Comparison of ENCODE assay signal across 25 mouse cellular contexts in genomic region chr1:181327636-181328420, GRCm38 (mm10). TPM values are rescaled to one million over a fixed set of nuclear protein-coding genes. Genes with fewer than 3 reads are reported as not detected.
A peak's percentile ranks its signal among the peaks of the same experiment; 100 is the strongest.
DNase-seq lines count a peak whose midpoint lies in the region; ATAC-seq and TF ChIP-seq lines count a peak whose summit lies in the region.
"Had no signal": no experiment of that assay in that cellular context is flagged by ENCODE, and none has a peak within 500 bp of the region (broad histone marks: within the 10 kb centered on the region; RNA-seq: fewer than 3 reads in every experiment).

No protein-coding gene starts in this region.

- no peak for TF ChIP-seq CTCF in liver, postnatal 0 days (IDR thresholded peaks at IDR 0.05; ENCODE audit: low read depth)
- no peak for TF ChIP-seq CTCF in bone marrow, adult 2 months (IDR thresholded peaks at IDR 0.05; ENCODE audit: control insufficient read depth, insufficient read depth, low read length)
- no peak for TF ChIP-seq CTCF in intestine, postnatal 0 days (IDR thresholded peaks at IDR 0.05; ENCODE audit: low read depth)
- TF ChIP-seq CTCF in forebrain, postnatal 0 days (IDR thresholded peaks at IDR 0.05; ENCODE audit: low read depth) = no peak

- H3K4me3 ChIP-seq in liver, embryonic 13.5 days (replicated peaks) = no peak overlapping the region
- H3K4me3 ChIP-seq in liver, postnatal 0 days (ENCODE audit: low read depth, low read length) = no peak overlapping the region
- no peak overlapping the region for H3K4me3 ChIP-seq in bone marrow, adult 2 months (replicated peaks; ENCODE audit: control insufficient read depth, low read depth, low read length)
- no peak overlapping the region for H3K4me3 ChIP-seq in intestine, postnatal 0 days (ENCODE audit: low read depth, low read length)
- H3K4me3 ChIP-seq in forebrain, postnatal 0 days (ENCODE audit: low read depth, low read length) = no peak overlapping the region
- H3K4me3 ChIP-seq: heart, embryonic 12.5 days; hindbrain, embryonic 15.5 days; intestine, embryonic 15.5 days; kidney, embryonic 15.5 days; midbrain, embryonic 10.5 days had no signal

- intact Hi-C loops in left cerebral cortex, postnatal 36 days (cut with DNase I) = no loop called here

- H3K27ac ChIP-seq in liver, embryonic 13.5 days = peak overlapping the region; percentile 1; the same call in 1 of the 2 replicates
- H3K27ac ChIP-seq in liver, postnatal 0 days (ENCODE audit: low read depth) = no peak overlapping the region
- peak overlapping the region; percentile 25; the same call in 1 of the 2 replicates for H3K27ac ChIP-seq in bone marrow, adult 2 months (ENCODE audit: control insufficient read depth, insufficient read depth, low read depth, low read length, poor library complexity)
- no peak overlapping the region for H3K27ac ChIP-seq in intestine, postnatal 0 days (ENCODE audit: low read depth, low read length)
- H3K27ac ChIP-seq in forebrain, postnatal 0 days (ENCODE audit: low read depth, low read length) = no peak overlapping the region
- H3K27ac ChIP-seq: hindbrain, embryonic 15.5 days; intestine, embryonic 15.5 days; kidney, embryonic 15.5 days; midbrain, embryonic 10.5 days had no signal

- no peak for TF ChIP-seq EP300 in liver, postnatal 0 days (IDR thresholded peaks at IDR 0.05; ENCODE audit: low read depth)

- peaks cover 70% of the 10 kb centered on the region for H3K4me1 ChIP-seq in liver, embryonic 13.5 days (replicated peaks)
- H3K4me1 ChIP-seq in liver, postnatal 0 days (ENCODE audit: insufficient read depth) = peaks cover 25% of the 10 kb centered on the region
- H3K4me1 ChIP-seq in bone marrow, adult 2 months (ENCODE audit: control insufficient read depth, insufficient read depth, low read length) = peaks cover 7% of the 10 kb centered on the region
- H3K4me1 ChIP-seq in intestine, postnatal 0 days (replicated peaks; ENCODE audit: control insufficient read depth, insufficient read depth, low read length) = no peaks in the 10 kb centered on the region
- H3K4me1 ChIP-seq in forebrain, postnatal 0 days (ENCODE audit: insufficient read depth) = peaks cover 4% of the 10 kb centered on the region; the same call in 1 of the 2 replicates
- H3K4me1 ChIP-seq: heart, embryonic 12.5 days; hindbrain, embryonic 15.5 days; intestine, embryonic 15.5 days; midbrain, embryonic 10.5 days had no signal

- H3K9me3 ChIP-seq in liver, embryonic 13.5 days (replicated peaks) = 0 out of 2 replicates have a peak, but pooled peaks cover 2% of the 10 kb centered on the region
- H3K9me3 ChIP-seq in liver, postnatal 0 days (ENCODE audit: low read length) = no peaks in the 10 kb centered on the region
- no peaks in the 10 kb centered on the region for H3K9me3 ChIP-seq in intestine, postnatal 0 days (ENCODE audit: control insufficient read depth)
- no peaks in the 10 kb centered on the region for H3K9me3 ChIP-seq in forebrain, postnatal 0 days (ENCODE audit: low read length)
- H3K9me3 ChIP-seq: heart, embryonic 12.5 days; hindbrain, embryonic 15.5 days; intestine, embryonic 15.5 days; kidney, embryonic 15.5 days; midbrain, embryonic 10.5 days had no signal

- no peak for DNase-seq in liver, embryonic 13.5 days
- no peak for DNase-seq in liver, postnatal 0 days
- DNase-seq in fat pad, adult 2 months (ENCODE audit: extremely low read depth, low read depth, low spot score) = peak; percentile 42
- peak; percentile 25 to 36 for DNase-seq in left cerebral cortex, postnatal 36 days (ENCODE audit: low spot score in 2 of 2)
- no peak for DNase-seq in kidney, postnatal 4 days
- no peak for DNase-seq in forebrain, postnatal 0 days
- DNase-seq: adrenal gland, adult 8-10 months; cerebellum, adult 18-20 months; cerebellum, postnatal 25 days; embryo, embryonic 11 days; gastrocnemius, postnatal 25 days; heart, postnatal 36 days; lung, adult 2 months; lung, postnatal 36 days; spleen, adult 18-20 months; thymus, postnatal 36 days had no signal

- WGBS in liver, embryonic 13.5 days (ENCODE audit: insufficient replicate concordance) = 78% methylated on average over 10 of the region's 10 CpGs
- WGBS in liver, postnatal 0 days (ENCODE audit: insufficient replicate concordance) = 80% methylated on average over 10 of the region's 10 CpGs
- WGBS in bone marrow, adult 2 months = 60% methylated on average over 10 of the region's 10 CpGs
- WGBS in intestine, postnatal 0 days = 85% methylated on average over 10 of the region's 10 CpGs
- WGBS in forebrain, postnatal 0 days = 74% methylated on average over 10 of the region's 10 CpGs

- no peaks in the 10 kb centered on the region for H3K27me3 ChIP-seq in liver, embryonic 13.5 days
- H3K27me3 ChIP-seq in liver, postnatal 0 days (ENCODE audit: insufficient read depth, low read length) = no peaks in the 10 kb centered on the region
- no peaks in the 10 kb centered on the region for H3K27me3 ChIP-seq in intestine, postnatal 0 days (replicated peaks; ENCODE audit: control insufficient read depth, insufficient read depth, low read length)
- no peaks in the 10 kb centered on the region for H3K27me3 ChIP-seq in forebrain, postnatal 0 days (ENCODE audit: insufficient read depth, low read length)
- H3K27me3 ChIP-seq: heart, embryonic 12.5 days; hindbrain, embryonic 15.5 days; intestine, embryonic 15.5 days; kidney, embryonic 15.5 days had no signal

- no peak for ATAC-seq in liver, embryonic 13.5 days (ENCODE audit: low read depth)
- no peak for ATAC-seq in liver, postnatal 0 days
- no peak for ATAC-seq in intestine, postnatal 0 days
- no peak for ATAC-seq in forebrain, postnatal 0 days
- ATAC-seq: intestine, embryonic 15.5 days had no signal

- H3K9ac ChIP-seq in liver, embryonic 13.5 days = no peak overlapping the region
- no peak overlapping the region for H3K9ac ChIP-seq in liver, postnatal 0 days (replicated peaks)
- H3K9ac ChIP-seq in intestine, postnatal 0 days (ENCODE audit: low read depth, low read length) = no peak overlapping the region
- H3K9ac ChIP-seq in forebrain, postnatal 0 days = no peak overlapping the region
- H3K9ac ChIP-seq: heart, embryonic 12.5 days; hindbrain, embryonic 15.5 days; intestine, embryonic 15.5 days; kidney, embryonic 15.5 days had no signal

- TF ChIP-seq POLR2A in bone marrow, adult 2 months (IDR thresholded peaks at IDR 0.05; ENCODE audit: borderline replicate concordance, control insufficient read depth, low read depth, low read length) = no peak

- no peaks in the 10 kb centered on the region for H3K36me3 ChIP-seq in liver, embryonic 13.5 days
- H3K36me3 ChIP-seq in liver, postnatal 0 days (replicated peaks; ENCODE audit: insufficient read depth, low read length) = no peaks in the 10 kb centered on the region
- H3K36me3 ChIP-seq in intestine, postnatal 0 days (ENCODE audit: control insufficient read depth, insufficient read depth) = no peaks in the 10 kb centered on the region
- H3K36me3 ChIP-seq in forebrain, postnatal 0 days (ENCODE audit: insufficient read depth) = no peaks in the 10 kb centered on the region
- H3K36me3 ChIP-seq: heart, embryonic 12.5 days; hindbrain, embryonic 15.5 days; intestine, embryonic 15.5 days; kidney, embryonic 15.5 days; midbrain, embryonic 10.5 days had no signal

- no peak overlapping the region for H3K4me2 ChIP-seq in liver, embryonic 13.5 days
- H3K4me2 ChIP-seq in liver, postnatal 0 days (ENCODE audit: low read depth, low read length) = no peak overlapping the region
- H3K4me2 ChIP-seq in intestine, postnatal 0 days (replicated peaks; ENCODE audit: low read depth) = no peak overlapping the region
- no peak overlapping the region for H3K4me2 ChIP-seq in forebrain, postnatal 0 days (ENCODE audit: low read depth)
- H3K4me2 ChIP-seq: heart, embryonic 12.5 days; hindbrain, embryonic 15.5 days; intestine, embryonic 15.5 days; kidney, embryonic 15.5 days had no signal

RNA-seq across cellular contexts. Expression of gene Cnih3, which starts 24.6 kb away (rescaled TPM):
- not detected in 2 replicates for polyA plus RNA-seq in liver, embryonic 13.5 days (2015; fragmentation: Nextera tagmentation; extraction: Ambion mirVana)
- polyA plus RNA-seq in liver, postnatal 0 days (2015; fragmentation: Nextera tagmentation; extraction: Ambion mirVana) = not detected in 2 replicates
- polyA plus RNA-seq in bone marrow, adult 2 months (2011; ENCODE audit: insufficient read depth, insufficient read length, low replicate concordance, missing spikeins) = 2.7 TPM in 1 of 2 replicates, not detected in the other
- total RNA-seq in left cerebral cortex, postnatal 36 days (2021) = 10 to 100 TPM; 78.5 to 81.5 TPM
- 0.13 and 0.25 TPM in 2 replicates for polyA plus RNA-seq in intestine, postnatal 0 days (2015; fragmentation: Nextera tagmentation; extraction: Ambion mirVana)
- 62.4 and 80.8 TPM in 2 replicates for total RNA-seq in forebrain, postnatal 0 days (2014; rRNA removed)
- 31.1 and 49.3 TPM in 2 replicates for polyA plus RNA-seq in forebrain, postnatal 0 days (2015; fragmentation: Nextera tagmentation; extraction: Ambion mirVana)
- total RNA-seq: gastrocnemius, postnatal 25 days; heart, postnatal 36 days had no signal
- polyA plus RNA-seq: large intestine, adult 2 months; limb, embryonic 11.5 days had no signal

Comparison
In these comparisons a context has a peak if more than half of its experiments do, and no peak if none do; other contexts are left out.
1. H3K27ac ChIP-seq: peak in liver, embryonic 13.5 days (single experiment) and bone marrow, adult 2 months (single experiment); none in liver, postnatal 0 days (single experiment), intestine, postnatal 0 days (single experiment) and forebrain, postnatal 0 days (single experiment).
2. DNase-seq: peak in fat pad, adult 2 months (single experiment) and left cerebral cortex, postnatal 36 days (2 of 2); none in liver, embryonic 13.5 days (single experiment), liver, postnatal 0 days (single experiment), kidney, postnatal 4 days (0 of 2) and forebrain, postnatal 0 days (single experiment).